Mouse (Mus musculus) neural tube, embryonic 11.5 days (tissue): ENCODE results near the gene Tmem150b. TPM values are rescaled to one million over a fixed set of nuclear protein-coding genes. Genes with fewer than 3 reads are reported as not detected.

ENCODE experiments used
- ATAC-seq: fragments of 200-750 bp; cut with Nextera tagmentation; 2 replicates; pipeline ENCODE4 v1.8.0; 2017; ENCODE audit warnings: moderate number of reproducible peaks, mild to moderate bottlenecking, moderate TSS enrichment, moderate library complexity; ENCODE audit not compliant: insufficient read depth, low FRiP score, low TSS enrichment
- DNase-seq: peaks from one replicate; pipeline ENCODE4 v3.0.0-alpha.2; 2015; ENCODE audit warnings: low spot score
- H3K27ac ChIP-seq: fragments of 300-500 bp; sonication (generic); 2 replicates; pipeline ENCODE4 v1.5.1; 2014; ENCODE audit warnings: low read depth, mild to moderate bottlenecking, low read length
- H3K27me3 ChIP-seq: fragments of 300-500 bp; sonication (generic); 2 replicates; pipeline ENCODE4 v1.6.1; 2014; ENCODE audit warnings: mild to moderate bottlenecking, low read length, mixed read lengths; ENCODE audit not compliant: control insufficient read depth, insufficient read depth
- H3K36me3 ChIP-seq: fragments of 300-500 bp; sonication (generic); 2 replicates; pipeline ENCODE4 v1.6.1; 2014; ENCODE audit warnings: mild to moderate bottlenecking, low read length, moderate library complexity, mixed read lengths; ENCODE audit not compliant: control insufficient read depth, insufficient read depth
- H3K4me1 ChIP-seq: fragments of 300-500 bp; sonication (generic); 2 replicates; pipeline ENCODE4 v1.6.1; 2014; ENCODE audit warnings: low read length, mixed read lengths; ENCODE audit not compliant: control insufficient read depth, insufficient read depth
- H3K4me2 ChIP-seq: fragments of 300-500 bp; sonication (generic); 2 replicates; pipeline ENCODE4 v1.6.1; 2014; ENCODE audit warnings: low read depth, mild to moderate bottlenecking, moderate library complexity
- H3K4me3 ChIP-seq: fragments of 300-500 bp; sonication (generic); 2 replicates; pipeline ENCODE4 v1.5.1; 2014; ENCODE audit warnings: low read depth, low read length
- H3K9ac ChIP-seq: fragments of 300-500 bp; sonication (generic); 2 replicates; pipeline ENCODE4 v1.6.1; 2014; ENCODE audit warnings: mild to moderate bottlenecking, low read length
- H3K9me3 ChIP-seq: fragments of 300-500 bp; sonication (generic); 2 replicates; pipeline ENCODE4 v1.6.1; 2016; ENCODE audit warnings: low read length; ENCODE audit not compliant: control insufficient read depth
- WGBS: fragments of 180-500 bp; shearing (Covaris S2); extraction: QIAGEN DNeasy Blood & Tissue Kit; methylation state at CpG from one replicate; pipeline ENCODE4 v1.1.7; 2014; 5-methylcytosine and 5-hydroxymethylcytosine counted together
- polyA plus RNA-seq: library from polyadenylated mRNA; unstranded; fragments of >200 nt; fragmentation: Nextera tagmentation; extraction: Ambion mirVana; gene quantifications from 2 replicates; pipeline ENCODE4 v1.2.1, GENCODE M21; 2014

The Tmem150b gene
- polyA plus RNA-seq, 1 experiment from 2014 or later, result 0.17 TPM

DNA sequence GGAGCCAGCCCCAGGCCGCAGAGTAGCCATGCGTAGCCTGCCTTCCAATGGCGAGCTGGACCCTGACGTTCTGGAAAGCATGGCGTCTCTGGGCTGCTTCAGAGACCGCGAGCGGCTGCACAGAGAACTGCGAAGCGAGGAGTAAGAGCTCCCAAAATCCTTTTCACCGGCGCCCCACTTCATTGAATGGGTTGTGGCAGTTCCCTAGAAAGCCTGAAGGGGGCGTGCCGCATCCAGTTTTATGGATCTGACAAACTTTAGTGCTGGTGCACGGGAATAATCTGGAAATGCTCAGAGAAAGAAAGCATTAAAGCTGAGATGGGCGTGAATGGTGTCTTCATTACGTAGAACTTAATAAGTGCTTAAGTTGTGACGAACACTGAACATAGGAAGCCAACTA, 20.0 kb downstream of the Tmem150b start:
- Histone ChIP-seq H3K36me3 (peaks cover 15% of the 10 kb centered on the region), H3K9me3 (no peaks in the 10 kb centered on the region), H3K27me3 (no peaks in the 10 kb centered on the region), H3K27ac (no peak overlapping the region), H3K4me1 (no peaks in the 10 kb centered on the region), H3K4me3 (no peak overlapping the region), H3K9ac (no peak overlapping the region), H3K4me2 (no peak overlapping the region)
- 41% methylated on average over 18 of the region's 18 CpGs for WGBS
- ATAC-seq (no peak), DNase-seq (peak; percentile 51)

DNA sequence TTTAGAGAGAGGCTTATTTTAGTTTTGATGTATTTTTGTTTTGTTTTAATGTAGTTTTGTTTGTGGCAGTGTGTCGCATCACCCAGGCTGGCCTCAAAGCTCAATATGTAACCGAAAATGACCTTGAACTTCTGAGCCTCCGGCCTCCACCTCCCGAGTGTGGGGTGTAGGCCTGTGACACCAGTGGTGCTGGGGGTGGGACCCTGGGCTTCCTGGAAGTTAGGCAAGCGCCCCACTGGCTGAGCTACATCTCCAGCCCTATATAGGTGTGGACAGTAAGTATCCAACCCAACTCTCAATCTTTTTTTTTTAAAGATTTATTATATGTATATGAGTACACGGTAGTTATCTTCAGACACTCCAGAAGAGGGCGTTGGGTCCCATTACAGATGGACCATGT, 21.9 kb downstream of the Tmem150b start:
- ATAC-seq (no peak), DNase-seq (no peak)
- 97% methylated on average over 7 of the region's 7 CpGs for WGBS
- H3K9me3 ChIP-seq, result no peaks in the 10 kb centered on the region
- H3K4me3 ChIP-seq, result no peak overlapping the region
- H3K4me1 ChIP-seq, result no peaks in the 10 kb centered on the region
- H3K36me3 ChIP-seq, result peaks cover 16% of the 10 kb centered on the region
- H3K27me3 ChIP-seq, result no peaks in the 10 kb centered on the region
- H3K4me2 ChIP-seq, result no peak overlapping the region
- H3K27ac ChIP-seq, result no peak overlapping the region
- no peak overlapping the region for H3K9ac ChIP-seq

DNA sequence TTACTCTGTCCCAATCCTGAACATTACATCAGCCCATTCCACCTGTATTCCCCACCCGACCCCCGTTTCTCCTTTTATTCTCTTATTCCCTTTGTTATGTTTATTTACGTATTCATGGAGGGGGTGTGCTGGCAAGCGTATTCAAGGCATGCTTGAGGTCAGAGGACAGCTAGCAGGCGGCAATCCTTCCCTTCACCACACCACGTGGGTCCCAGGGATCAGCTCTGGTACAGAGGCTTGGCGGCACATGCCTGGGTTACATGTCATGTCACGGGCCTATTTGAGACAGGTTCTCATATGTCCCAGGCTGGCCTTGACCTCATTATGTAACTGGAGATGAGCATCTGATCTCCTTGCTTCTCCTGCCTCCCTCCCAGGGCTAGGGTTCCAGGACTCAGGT, 22.7 kb downstream of the Tmem150b start:
- WGBS, result 47% methylated on average over 8 of the region's 8 CpGs
- H3K36me3 ChIP-seq, result peaks cover 14% of the 10 kb centered on the region
- ATAC-seq, result no peak
- no peak for DNase-seq
- H3K4me1 ChIP-seq, result no peaks in the 10 kb centered on the region
- H3K4me3 ChIP-seq, result no peak overlapping the region
- no peak overlapping the region for H3K4me2 ChIP-seq
- H3K9ac ChIP-seq, result no peak overlapping the region
- no peaks in the 10 kb centered on the region for H3K27me3 ChIP-seq
- H3K27ac ChIP-seq, result no peak overlapping the region
- H3K9me3 ChIP-seq, result no peaks in the 10 kb centered on the region

DNA sequence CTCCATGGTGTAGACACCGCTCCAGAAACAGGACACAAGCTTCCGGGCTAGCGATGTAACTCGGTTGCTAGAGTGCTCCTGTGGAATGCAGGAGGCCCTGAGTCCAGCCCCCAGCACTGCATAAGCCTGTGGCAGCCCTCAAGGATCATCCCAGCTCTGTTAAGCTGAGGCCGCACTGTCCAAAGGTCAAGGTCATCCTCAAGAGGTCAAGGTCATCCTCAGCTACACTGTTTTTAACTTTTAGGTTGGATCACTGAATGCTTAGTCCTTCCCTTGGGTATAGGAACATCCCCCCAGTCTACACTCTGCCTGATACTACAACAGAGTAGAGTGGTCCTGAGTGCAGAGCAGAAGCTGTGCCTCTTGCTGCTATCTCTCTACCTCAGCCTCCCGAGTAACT, 32.0 kb downstream of the Tmem150b start:
- H3K27me3 ChIP-seq, result no peaks in the 10 kb centered on the region
- no peaks in the 10 kb centered on the region for H3K9me3 ChIP-seq
- H3K4me3 ChIP-seq, result no peak overlapping the region
- H3K4me1 ChIP-seq, result peaks cover 3% of the 10 kb centered on the region; the same call in 1 of the 2 replicates
- H3K27ac ChIP-seq, result no peak overlapping the region
- no peak overlapping the region for H3K9ac ChIP-seq
- peaks cover 12% of the 10 kb centered on the region for H3K36me3 ChIP-seq
- ATAC-seq, result no peak
- no peak overlapping the region for H3K4me2 ChIP-seq
- WGBS, result 92% methylated on average over 6 of the region's 6 CpGs
- no peak for DNase-seq

DNA sequence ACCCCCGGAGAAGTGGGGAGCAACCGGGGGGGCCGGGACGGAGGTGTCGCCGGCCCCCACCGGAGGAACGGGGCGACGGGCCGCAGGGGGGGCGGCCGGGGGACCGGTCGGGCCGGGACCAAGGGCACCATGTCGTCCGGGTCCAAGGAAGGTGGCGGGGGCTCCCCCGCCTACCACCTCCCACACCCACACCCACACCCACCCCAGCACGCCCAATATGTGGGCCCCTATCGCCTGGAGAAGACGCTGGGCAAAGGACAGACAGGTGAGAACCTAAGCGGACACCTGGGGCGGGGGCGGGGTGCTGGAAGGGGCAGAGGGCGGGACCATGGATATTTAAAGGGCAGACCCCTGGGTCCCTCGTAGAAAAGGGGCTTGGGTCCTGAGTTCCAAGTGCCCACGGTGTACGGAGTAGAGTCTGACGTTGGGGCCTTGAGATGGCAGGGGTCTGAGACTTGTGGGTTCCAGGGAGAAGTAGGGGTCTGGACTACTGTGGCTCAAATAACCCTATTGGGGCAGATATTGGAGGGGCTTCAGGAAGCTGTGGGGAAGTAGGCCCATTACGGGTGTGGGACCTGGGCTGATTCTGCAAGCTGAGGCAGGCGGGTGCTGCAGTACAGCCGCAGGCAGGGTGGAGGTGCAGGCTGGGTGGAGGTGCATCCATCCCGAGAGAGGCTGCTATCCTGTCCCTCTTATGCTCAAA, 33.9 kb downstream of the Tmem150b start:
- peak overlapping the region; percentile 95 for H3K27ac ChIP-seq
- ATAC-seq, result peak; percentile 75
- WGBS, result 8% methylated on average over 19 of the region's 35 CpGs
- peaks cover 3% of the 10 kb centered on the region; the same call in 1 of the 2 replicates for H3K4me1 ChIP-seq
- H3K27me3 ChIP-seq, result no peaks in the 10 kb centered on the region
- peak overlapping the region; percentile 99 for H3K4me3 ChIP-seq
- H3K9ac ChIP-seq, result peak overlapping the region; percentile 100
- peak; percentile 36 for DNase-seq
- peaks cover 8% of the 10 kb centered on the region for H3K36me3 ChIP-seq
- H3K9me3 ChIP-seq, result no peaks in the 10 kb centered on the region
- H3K4me2 ChIP-seq, result peak overlapping the region; percentile 83

DNA sequence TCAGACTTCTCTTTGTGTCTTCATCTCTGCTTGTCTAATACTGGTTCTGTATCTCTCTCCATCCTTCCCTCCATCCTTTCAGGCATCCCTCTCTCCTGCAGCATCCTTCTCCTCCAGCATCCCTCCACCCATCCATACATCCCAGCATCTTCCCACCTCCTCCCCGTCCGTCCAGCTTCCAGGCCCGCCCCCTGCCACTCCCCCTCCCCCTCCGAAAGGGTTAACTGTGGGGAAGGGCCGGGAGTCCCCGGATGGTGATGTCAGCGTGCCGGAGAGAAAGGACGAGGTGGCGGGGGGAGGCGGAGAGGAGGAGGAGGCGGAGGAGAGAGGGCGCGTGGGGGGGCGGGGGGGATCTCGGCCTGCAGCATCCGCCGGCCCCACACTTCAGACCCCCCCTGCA, 34.7 kb downstream of the Tmem150b start, which contains the start of gene Brsk1:
Gene Brsk1, plus strand, starts transcription at position 218 of the 400 bp plus-strand sequence.
- DNase-seq (peak; percentile 92), ATAC-seq (peak; percentile 87)
- H3K9ac ChIP-seq, result peak within 1 kb of the TSS; percentile 100
- 7% methylated on average over 4 of the region's 18 CpGs for WGBS
- H3K4me3 ChIP-seq, result peak within 1 kb of the TSS; percentile 99
- no peaks in the 10 kb centered on the region for H3K27me3 ChIP-seq
- peaks cover 8% of the 10 kb centered on the region for H3K36me3 ChIP-seq
- H3K4me1 ChIP-seq, result peaks cover 3% of the 10 kb centered on the region; the same call in 1 of the 2 replicates
- peak within 1 kb of the TSS; percentile 95 for H3K27ac ChIP-seq
- no peaks in the 10 kb centered on the region for H3K9me3 ChIP-seq
- H3K4me2 ChIP-seq, result peak within 1 kb of the TSS; percentile 83

DNA sequence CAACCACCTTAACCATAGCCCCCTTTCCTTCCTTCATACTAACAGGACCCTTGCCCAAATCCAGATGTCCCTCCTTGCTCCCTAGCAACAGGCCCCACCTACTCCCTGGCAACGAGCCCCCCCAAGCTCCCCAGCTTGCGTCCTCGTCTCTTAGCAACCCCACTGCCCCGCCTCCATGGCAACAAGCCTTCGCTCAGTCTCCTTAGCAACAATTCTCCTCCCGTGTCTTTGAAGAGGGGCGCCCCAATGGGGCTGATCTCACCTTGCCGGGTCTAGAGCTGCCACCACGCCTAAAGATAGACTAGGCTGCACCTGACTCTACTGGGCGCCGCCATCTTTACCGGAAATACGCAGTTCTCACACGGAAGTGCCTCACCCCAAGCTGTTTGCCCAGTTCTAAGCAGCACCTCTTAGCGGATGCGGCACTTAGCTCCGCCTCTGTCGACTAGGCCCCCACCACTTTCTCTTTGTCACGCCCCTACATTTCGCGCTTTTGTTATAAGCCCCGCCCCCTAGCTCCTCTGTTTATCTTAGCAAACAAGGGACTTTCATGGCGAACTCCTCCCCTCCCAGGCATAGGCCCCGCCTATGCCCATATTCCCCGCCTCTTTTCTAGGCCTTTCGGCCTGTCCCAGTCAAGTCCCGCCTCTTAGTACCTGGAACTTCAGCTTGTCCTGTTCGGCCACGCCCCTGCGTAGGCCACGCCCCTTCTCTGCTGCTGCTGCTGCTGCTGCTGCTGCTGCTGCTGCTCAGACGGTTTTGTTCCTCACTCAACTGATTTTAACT, 40.2 kb downstream of the Tmem150b start, which contains the start of gene Hspbp1:
Gene Hspbp1, minus strand, starts transcription at position 437 of the 786 bp plus-strand sequence.
- WGBS, result under 1% methylated on average over 32 of the region's 32 CpGs
- Histone ChIP-seq H3K4me2 (peak within 1 kb of the TSS; percentile 93), H3K4me3 (peak within 1 kb of the TSS; percentile 74), H3K27ac (peak within 1 kb of the TSS; percentile 44; the same call in 1 of the 2 replicates), H3K36me3 (peaks cover 2% of the 10 kb centered on the region), H3K4me1 (peaks cover 4% of the 10 kb centered on the region; the same call in 1 of the 2 replicates), H3K27me3 (no peaks in the 10 kb centered on the region), H3K9me3 (no peaks in the 10 kb centered on the region), H3K9ac (peak within 1 kb of the TSS; percentile 57)
- DNase-seq (peak; percentile 96), ATAC-seq (peak; percentile 98)

DNA sequence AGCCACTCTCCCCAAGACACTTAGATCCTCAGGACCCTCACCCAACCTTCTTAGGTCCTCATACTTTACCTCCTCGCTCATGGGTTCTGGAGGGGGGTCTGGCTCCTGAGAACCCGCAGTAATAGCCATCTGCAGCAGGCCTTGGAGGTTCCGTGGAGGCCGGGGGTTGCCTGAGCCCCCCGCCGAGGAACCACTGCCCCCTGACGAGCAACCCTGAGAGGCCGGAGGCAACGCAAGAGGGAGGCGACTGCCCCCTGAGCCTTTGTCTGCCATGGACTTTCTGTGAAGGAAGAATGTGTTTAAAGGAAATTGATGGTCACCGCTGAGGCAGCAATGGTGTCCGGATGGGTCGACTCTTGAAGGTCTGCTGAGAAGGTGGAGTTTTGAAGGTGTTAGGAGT, 40.8 kb downstream of the Tmem150b start:
- H3K27ac ChIP-seq, result no peak overlapping the region
- WGBS, result 2% methylated on average over 13 of the region's 13 CpGs
- DNase-seq (no peak), ATAC-seq (peak; percentile 2; the same call in 1 of the 2 replicates)
- peak overlapping the region; percentile 74 for H3K4me3 ChIP-seq
- H3K4me1 ChIP-seq, result peaks cover 4% of the 10 kb centered on the region; the same call in 1 of the 2 replicates
- H3K27me3 ChIP-seq, result no peaks in the 10 kb centered on the region
- no peaks in the 10 kb centered on the region for H3K9me3 ChIP-seq
- H3K9ac ChIP-seq, result peak overlapping the region; percentile 57; the same call in 1 of the 2 replicates
- H3K4me2 ChIP-seq, result peak overlapping the region; percentile 93
- peaks cover 2% of the 10 kb centered on the region for H3K36me3 ChIP-seq
